Mouse (Mus musculus) thymus, adult 2 months (tissue): ENCODE results near the gene Ankrd6.

Experiments
- CTCF ChIP-seq: fragments of 200-500 bp; IDR thresholded peaks from 2 replicates; pipeline ENCODE4 v1.5.1; 2012; ENCODE audit warnings: mild to moderate bottlenecking, control low read depth, low read length, moderate library complexity, borderline replicate concordance; ENCODE audit not compliant: control insufficient read depth, poor library complexity, insufficient read depth; ENCODE audit errors: extremely low read depth
- POLR2A ChIP-seq: fragments of 200-500 bp; IDR thresholded peaks from 2 replicates; pipeline ENCODE4 v1.6.1; 2012; ENCODE audit warnings: mild to moderate bottlenecking, low read length, control low read depth, moderate library complexity; ENCODE audit not compliant: control insufficient read depth, poor library complexity, insufficient read depth; ENCODE audit errors: extremely low read depth

DNA sequence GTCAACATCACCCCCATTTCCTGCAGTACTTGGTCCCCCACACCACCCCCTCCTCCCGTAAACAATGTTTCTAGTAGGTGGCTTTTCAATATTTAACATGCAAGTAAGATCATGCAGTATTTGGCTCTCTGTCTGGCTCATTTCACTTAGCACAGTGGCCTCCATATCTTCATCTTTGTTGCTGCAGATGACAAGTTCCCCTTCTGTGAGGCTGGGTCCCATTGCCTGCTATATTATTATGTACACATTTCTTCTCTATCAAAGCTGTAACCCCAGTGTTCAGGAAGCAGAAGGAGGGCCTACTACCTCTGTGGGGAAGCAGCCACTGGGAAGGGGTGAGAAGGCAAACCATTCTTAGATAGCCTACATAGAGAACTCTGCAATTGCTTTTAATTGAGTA, 40.6 kb downstream of the Ankrd6 start:
- TF ChIP-seq CTCF: no peak
- no peak for TF ChIP-seq POLR2A
